Mouse (Mus musculus): ENCODE data around the gene Kcnip2.

The Kcnip2 gene

DNA sequence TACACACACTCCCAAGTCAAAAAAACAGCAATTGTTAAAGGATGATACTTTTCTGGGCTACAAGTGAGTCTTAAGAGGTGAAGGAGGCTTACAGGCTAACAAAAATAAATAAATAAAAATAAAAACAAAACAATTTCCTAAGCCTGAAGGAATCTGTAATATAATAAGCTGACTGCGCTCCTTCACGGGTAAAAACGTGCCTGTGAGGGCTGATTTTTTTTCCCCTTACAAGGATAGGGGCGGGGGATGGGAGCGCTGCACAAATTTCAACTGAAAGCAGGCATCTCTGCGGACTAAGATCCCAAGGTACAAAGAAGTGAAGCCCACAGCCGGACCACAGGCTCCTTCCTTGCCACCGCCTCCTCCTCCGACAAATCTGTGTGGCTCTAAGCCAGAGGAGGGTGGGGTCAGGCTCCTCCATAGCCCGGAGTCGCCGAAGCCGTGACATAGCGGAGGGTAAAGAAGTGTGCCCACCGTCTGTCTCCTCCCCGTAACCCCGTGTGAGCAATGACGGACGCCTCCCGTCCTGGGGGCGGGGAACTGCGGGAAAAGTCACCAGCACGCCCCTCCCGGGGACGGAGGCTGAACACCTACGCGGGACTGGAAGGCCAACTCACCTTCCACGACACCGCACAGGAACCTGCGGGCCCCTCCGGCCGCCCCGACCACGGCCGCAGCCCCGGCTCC is 33.4 kb downstream of the Kcnip2 start:
- DNase-seq (ENCODE audit: inconsistent age in 2 of 2, low spot score in 1 of 2): peak; percentile 81 to 93

DNA sequence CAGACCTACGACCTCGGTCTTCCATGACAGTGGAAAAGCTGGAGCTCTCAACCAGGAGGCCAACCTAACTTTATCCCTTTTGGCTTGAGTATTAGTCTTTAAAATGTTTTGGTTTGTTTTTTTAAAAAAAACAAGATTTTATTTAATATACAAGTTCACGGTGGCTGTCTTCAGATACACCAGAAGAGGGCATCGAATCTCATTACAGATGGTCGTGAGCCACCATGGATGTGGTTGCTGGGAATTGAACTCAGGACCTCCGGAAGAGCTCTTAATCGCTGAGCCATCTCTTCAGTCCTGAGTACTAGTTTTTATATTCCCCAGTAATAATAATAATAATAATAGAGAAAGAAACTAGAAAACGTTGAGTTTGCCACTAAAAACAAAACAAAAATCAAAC is 34.2 kb downstream of the Kcnip2 start:
- no peak for DNase-seq (ENCODE audit: inconsistent age in 2 of 2, low spot score in 1 of 2)

DNA sequence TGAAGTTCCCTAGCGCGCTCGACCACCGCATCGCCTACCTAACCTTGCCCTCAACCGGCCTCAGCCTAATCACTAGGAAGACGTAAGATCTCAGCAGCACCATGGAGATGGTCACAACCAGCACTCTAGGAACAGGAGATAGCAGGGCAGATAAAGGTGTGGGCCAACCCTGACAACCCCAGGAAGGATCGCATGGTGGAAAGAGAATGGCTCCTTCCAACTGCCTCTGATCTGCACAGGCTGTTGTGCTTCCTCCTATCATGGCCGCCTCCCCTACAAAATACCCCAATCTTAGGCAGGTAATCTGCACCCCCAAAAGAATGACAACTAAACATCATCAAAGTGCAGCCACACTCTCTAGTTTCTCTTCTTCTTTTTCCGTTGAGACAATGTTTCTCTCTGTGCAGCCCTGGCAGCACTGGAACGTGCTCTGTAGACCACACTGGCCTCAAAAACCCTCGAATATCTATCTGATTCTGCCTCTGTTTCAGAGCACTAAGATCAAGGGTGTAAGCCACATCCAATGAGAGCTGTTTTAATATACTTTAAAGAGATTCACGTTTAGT is 35.4 kb downstream of the Kcnip2 start:
- no peak for DNase-seq (ENCODE audit: inconsistent age in 2 of 2, low spot score in 1 of 2)

DNA sequence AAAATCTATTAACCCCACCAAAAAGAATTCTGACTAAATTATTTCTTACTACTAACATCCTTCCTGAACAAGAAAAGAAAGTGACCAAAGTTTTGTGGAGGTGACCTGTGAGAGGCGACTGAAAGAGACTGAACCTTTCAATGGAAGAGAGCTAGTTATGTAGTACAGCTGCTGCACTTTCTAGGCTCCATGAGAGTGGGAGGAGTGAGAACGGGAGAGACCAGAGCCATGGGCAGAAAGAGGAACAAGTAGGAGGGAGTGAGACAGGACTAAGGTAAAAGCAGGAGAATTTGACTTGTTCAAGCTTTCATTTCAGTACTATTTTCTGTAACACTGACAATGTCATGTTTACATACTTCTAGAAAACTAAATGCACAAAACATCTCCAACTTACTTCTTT is 40.4 kb downstream of the Kcnip2 start:
- DNase-seq (ENCODE audit: inconsistent age in 2 of 2, low spot score in 1 of 2): no peak

DNA sequence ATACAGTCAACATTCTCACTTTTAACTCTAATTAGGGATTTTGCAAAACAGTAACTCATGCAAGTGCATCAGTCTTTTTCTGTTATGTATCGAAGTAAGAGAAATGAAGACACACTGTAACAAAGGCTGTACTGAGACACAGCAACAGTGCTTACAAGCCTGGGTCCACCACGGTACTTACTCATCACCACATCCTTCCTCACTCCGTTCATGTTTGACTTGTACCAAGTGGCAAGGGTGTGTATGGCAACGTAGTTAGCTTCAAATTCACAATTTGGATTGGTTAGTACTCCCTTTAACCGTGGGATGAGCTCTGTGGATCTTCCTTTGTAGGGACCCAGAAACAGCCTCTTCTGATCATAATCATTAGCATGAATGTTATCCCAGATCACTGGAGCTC is 44.4 kb downstream of the Kcnip2 start:
- no peak for DNase-seq (ENCODE audit: inconsistent age in 2 of 2, low spot score in 1 of 2)

DNA sequence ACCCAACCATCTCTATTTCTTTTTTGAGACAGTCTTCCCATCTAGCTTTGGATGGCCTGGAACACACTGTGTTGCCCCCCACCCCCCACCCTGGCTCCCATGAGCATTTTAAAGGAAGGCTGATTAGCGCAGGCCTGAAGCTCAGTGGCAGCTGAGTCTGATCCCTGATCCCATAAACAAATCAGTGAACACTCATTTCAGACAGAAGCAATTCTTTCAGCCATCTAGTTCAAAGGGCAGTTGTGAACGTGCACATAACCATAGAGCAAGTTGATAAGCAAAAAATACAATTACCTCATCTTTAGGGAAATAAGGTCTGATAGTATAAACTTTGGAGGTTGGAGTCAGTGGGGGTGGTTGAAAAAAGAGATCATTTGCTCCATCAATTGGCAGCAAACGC is 55.1 kb downstream of the Kcnip2 start:
- no peak for DNase-seq (ENCODE audit: inconsistent age in 2 of 2, low spot score in 1 of 2)

DNA sequence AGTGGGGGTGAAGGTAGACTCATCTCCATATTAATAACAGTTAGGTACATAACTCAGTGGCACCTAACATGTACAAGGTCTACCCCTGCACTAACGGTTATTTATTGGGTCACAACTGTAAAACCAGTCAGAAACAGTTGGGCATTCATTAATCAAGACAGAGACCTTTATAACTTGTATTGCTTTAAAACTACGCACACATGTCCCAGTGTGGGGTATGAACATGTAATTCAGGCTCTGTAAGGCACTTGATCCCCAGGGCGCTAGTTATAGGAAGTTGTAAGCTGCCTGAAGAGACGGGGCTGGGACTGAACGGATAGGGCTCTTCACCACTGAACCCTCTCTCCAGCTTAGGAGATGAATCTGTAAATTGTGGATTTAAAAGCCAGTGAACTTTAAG is 57.2 kb downstream of the Kcnip2 start:
- DNase-seq (ENCODE audit: inconsistent age in 2 of 2, low spot score in 1 of 2): no peak

DNA sequence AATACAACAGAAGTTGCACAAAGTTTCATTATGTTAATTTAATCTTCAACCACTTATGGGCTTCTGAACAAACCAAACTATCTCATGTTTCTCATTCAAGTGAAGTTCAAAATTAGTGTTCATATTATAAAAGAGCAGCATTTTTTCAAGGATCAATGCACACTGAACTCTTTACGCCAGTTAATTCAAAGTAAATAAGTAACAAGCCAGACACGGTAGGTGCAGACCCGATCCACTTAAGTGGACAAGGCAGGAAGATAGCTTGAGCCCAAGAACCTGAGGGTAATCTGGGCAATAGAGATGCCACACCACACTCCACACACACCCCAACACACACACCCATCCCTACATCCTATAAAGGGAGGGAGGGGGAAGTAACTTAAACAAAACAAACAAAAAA is 62.3 kb downstream of the Kcnip2 start:
- no peak for DNase-seq (ENCODE audit: inconsistent age in 2 of 2, low spot score in 1 of 2)

DNA sequence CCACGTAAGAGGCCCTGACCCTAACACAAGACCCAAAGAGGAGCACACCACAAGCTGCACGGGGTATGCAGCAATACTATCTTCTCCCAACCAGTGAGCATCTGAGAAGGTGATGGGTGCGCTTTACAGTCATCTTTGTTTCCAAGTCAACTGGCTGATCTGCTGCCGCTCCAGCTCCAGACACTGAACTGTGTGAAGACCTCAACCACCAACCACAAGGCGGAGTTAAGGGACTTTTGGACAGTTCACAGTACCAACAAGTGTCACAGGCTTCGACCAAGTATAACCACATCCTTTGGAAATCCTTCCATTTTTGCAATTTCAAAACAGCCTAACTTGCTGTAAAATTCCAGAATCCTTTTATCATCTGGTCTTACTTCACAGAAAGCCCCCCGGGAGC is 64.0 kb downstream of the Kcnip2 start:
- DNase-seq (ENCODE audit: inconsistent age in 2 of 2, low spot score in 1 of 2): no peak

DNA sequence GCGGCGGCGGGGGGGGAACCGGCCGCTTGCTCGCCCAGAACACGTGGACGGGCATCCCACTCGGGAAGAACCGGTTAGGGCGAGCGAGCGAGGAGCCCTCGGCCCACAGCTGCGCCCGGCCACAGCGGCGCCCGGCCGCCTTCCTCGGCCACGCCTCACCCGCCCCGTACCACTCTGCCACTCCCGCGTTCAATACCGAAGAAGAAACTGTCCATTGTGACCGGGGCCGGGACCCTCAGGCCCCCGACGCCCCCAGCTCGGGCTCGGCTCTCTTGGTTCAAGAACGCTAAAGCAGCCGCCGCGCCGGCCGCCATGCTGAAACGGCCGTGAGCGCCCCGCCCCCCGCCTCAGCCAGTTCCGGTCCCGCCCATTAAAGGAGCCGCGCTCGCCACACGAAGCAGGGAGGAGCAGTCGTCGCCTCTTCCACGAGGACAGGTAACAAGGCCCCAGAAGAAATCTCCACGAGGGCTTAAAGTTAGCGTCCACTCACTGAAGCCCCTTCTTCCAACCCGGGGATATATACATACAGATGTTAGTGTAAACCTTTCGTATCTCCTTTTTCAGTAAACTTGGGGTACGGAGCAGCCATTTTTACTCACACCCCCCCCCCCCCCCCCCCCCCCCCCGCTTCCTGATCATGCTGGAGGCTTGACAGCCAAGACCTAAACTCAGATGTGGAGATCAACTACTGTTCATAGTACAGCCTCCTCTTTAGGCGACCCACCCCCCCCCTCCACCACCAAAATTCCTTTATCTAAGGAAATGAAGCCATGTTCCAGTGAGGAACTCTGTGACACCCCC is 66.4 kb downstream of the Kcnip2 start, which contains the start of gene Npm3:
Gene Npm3, minus strand, starts transcription at position 349 of the 801 bp plus-strand sequence.
- peak; percentile 87 to 96 for DNase-seq (ENCODE audit: inconsistent age in 2 of 2, low spot score in 1 of 2)

DNA sequence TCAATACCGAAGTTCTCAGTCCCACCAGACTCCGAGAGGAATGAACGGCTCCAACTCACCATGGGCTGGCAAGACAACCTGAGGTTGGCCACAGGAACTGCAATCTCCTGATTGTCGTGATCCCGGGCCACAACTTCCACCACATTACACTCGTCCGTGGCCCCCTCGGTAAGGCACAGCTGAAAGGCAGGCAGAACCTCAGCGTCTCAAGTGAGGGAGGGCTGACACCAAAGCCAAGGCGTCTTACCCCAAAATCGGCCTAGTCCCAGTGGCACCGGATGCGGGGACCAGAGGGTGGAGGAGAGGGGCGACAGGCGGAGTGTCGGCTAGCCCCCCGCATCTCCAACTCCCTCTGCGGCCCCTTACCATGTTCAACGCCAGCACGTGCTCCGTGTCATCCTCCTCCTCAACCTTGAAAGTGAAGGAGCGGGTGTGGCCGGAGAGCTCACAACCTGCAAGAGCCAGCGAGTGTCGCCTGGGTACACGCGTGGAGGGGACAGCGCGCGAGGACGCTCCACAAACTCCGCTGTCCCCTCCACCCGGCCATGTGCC is 67.1 kb downstream of the Kcnip2 start:
- peak; percentile 41 to 72 for DNase-seq (ENCODE audit: inconsistent age in 2 of 2, low spot score in 1 of 2)

DNA sequence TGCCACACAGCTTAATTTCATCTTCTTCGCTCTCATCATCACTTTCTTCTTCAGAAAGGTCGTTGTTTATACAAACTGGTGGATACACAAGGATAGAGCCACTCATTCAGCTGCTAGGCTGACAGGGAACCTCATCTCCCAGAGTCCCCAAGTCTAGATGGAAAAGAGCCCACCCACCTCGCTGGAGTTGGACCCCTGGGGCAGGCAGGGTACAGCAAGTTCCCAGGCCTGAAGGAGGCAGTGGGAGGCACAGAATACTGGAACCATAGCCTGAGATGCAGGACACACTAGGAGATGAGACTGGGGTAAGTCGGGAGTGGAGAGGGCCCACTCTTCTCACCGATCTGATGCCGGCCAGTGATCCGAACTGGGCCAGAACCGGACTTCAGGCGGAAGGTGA is 67.7 kb downstream of the Kcnip2 start:
- peak in 1 of 2 experiments; percentile 23 for DNase-seq (ENCODE audit: inconsistent age in 2 of 2, low spot score in 1 of 2)

DNA sequence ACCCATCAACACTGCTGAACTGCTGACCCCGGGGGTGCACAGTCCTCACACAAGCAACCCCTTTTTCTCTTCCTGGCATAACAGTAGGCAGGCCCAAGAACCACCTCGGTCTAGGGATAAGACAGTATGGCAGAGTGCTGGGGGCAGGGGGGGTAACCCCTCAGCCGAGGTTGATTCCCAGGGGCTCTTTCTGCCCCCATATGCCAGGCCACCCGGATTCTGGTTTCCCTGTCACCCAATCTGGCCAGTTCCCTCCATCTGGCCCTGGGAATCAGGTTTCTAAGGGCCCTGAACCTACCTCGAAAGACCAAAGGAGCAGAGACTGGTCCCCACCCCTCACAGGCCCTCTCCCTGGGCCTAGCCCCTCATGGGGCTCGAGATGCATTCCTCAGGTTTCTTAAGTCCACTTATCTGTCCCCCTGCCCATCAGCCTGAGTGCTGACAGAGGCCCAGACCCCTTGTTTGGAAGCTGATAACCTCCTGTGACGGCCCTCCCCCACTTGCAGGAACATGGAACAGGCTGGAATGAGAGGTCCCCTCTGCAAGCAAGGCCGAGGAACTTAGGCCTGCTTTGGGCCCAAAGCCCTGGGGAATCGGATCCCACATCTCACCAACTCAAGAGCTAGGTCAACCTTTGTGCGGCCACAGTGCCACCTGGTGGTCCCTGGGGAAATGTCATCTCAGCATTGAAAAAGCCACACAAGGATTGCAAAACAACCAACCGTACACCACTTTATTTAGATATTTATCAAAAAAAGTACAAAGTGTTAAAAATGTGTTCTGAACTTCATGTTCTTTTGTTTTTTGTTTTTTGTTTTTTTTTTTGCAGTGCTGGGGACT is 68.6 kb downstream of the Kcnip2 start:
- peak; percentile 81 to 95 for DNase-seq (ENCODE audit: inconsistent age in 2 of 2, low spot score in 1 of 2)

DNA sequence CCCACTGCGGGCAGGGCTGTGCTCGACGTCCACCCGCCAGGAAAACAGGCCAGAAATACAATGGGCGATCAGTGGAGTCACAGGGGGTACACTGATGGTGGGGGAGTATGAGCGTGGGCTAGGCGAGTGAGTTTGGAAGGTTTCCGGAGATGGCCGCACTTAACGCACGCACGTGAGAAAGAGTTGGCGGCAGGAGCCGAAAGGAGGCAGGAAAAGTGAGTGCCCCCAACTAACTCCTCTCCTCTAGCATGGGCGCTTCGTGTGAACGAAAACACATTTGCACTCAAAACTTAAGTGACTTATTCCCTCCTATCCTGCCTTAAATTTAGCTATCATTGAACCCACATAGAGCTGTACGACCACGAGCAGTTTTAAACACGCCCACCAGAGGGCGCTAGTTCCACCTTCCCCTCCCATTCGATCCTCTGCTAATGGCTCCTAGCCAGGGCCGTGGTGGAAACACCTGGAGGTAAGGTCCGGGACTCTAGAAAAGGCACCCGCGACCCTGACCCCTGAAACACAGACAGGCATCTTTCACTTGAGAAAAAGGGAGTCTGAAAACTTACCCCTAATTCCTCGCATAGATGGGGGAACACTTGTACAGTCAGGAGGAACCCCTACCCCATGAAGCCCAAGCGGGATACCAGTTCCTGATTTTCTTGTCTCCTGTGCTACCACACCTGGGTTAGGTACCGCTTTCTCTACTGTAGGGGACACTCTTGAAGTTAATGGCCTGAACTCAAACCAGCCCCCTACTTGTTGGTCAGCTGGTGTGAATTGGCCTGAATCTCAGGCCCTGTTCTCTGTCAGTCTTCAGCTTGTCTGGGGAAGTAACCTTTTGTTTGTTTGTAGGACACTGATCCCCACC is 69.5 kb downstream of the Kcnip2 start:
- peak; percentile 76 to 92 for DNase-seq (ENCODE audit: inconsistent age in 2 of 2, low spot score in 1 of 2)

DNA sequence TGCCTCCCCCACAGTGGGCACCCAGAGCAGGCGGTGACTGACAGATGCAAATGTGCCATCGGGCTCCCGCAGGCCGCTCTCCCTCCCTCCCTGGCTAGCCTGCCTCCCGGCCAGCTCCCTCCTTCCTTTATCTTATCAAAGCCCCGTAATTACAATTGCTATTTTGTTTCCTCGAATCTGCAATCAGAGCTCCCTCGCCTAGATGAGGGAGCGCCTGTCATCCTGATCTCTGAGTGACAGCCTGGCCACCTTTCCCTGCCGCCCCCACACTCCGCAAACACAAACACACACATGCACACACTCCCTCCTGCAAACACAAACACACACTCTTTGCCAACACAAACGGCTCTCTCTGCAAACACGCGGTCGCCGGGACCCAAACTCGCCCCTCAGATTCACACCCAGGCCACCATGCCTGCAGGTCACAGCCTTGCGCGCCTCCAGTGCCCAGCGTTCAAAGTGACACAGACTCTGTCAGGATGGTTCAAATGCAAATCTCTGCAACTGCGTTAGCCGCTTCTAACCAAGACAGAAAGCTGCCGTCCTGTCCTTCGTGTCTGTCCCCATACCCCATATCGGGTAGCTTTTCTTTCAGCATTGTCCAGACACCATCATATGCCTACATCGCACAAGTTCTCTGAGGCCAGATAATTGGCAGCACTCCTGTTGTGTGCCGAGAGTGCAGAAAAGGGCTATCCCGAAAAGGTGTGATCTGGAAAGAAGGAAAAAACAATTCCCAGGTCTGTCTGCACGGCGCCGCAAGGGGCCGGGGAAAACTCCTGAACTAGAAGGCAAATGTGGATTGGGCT is 70.3 kb downstream of the Kcnip2 start:
- peak in 1 of 2 experiments; percentile 36 for DNase-seq (ENCODE audit: inconsistent age in 2 of 2, low spot score in 1 of 2)

DNA sequence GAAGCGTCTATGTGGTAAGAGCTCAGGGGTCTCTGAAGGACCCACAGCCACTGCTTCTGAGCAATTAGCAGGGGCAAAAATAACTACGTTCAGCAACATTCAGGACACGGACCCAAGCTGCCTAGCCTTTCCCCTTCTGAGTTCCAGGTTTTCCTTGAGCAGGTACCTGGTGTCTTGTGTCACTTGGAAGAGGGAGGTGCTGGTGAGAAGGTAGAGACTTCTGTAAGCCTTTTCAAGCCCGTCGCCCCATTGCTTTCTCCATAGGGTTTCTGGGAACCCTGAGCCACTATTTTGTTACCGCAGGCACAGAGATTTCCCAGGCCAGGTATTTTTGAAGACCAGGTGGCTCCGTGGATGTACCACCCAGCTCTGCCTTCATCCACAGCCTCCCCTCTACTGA is 72.2 kb downstream of the Kcnip2 start:
- no peak for DNase-seq (ENCODE audit: inconsistent age in 2 of 2, low spot score in 1 of 2)

DNA sequence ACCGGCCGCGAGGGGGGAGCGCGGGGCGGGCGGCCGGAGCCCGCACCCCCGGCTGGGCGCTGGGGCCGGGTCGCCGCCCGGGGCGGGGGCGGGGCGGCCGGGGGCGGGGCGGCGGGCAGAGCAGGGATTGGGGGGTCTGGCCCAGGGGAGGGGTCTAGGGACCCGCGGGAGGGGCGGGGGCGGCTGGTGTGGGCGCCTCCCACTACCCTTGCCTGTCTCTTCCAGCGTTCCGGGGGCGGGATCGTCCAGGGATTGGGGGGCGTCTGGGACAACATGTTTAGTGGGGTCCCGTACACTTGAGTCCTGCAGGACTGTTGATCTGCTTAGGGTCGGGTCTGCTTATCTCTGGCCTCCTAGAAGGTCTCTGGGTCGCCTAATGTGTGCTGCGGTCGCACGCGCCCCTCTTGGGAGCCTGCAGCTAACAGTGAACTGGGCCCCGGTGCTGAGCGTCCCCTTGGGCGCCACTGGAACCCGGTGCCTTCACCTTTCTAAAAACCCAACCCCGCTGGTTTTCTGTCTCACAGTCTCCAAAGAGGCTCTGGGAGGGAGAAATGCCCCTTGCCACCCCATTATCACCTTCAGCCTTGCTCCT is 72.8 kb downstream of the Kcnip2 start:
- no peak for DNase-seq (ENCODE audit: inconsistent age in 2 of 2, low spot score in 1 of 2)

DNA sequence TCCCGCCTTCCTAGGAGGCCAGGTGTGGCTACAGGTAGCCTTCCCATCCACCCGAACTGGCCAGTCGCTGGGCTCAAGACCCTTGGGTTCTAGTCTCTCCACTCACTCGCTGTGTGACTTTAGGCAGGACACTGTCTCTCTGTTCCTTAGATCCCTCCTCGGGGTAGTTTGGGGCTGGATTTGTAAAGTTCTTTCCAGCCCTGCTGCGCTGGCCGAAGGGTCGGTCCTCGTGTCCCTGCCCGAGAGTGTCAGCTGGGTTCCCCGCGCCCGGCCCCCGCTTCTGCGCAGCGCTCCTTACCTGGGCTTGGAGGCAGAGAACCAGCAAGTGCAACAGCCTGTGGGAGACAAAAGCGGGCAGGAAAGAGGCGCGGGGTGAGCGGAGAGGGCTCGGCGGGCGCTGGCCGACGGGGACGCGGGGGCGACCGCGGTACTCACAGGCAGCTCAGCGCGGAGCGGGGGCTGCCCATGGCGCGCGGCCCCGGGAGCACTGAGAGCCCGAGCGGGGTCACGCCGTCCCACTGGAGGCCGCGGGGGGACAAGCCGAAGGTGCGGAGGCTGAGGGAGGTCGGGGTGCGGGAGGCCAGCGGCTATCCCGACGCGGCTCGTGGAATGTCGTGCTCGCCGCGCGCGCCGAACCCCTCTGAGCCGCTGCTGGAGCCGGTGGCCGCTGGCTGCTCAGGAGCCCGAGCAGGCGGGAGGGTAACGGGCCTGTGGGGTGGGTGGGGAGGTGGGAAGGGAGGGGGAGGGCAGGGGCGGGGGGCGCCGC is 73.5 kb downstream of the Kcnip2 start, which contains the start of gene Fgf8:
Gene Fgf8, minus strand, starts transcription at position 698 of the 766 bp plus-strand sequence.
- peak in 1 of 2 experiments; percentile 51 for DNase-seq (ENCODE audit: inconsistent age in 2 of 2, low spot score in 1 of 2)
